Mouse (Mus musculus) bone marrow macrophage, adult 2 months (primary cell): ENCODE measurements around the gene Ada.

ENCODE experiments used
- CTCF ChIP-seq: IDR thresholded peaks from 2 replicates; pipeline ENCODE4 v1.5.1; 2012; ENCODE audit warnings: low read depth, mild to moderate bottlenecking, low read length, moderate library complexity
- POLR2A ChIP-seq: IDR thresholded peaks from 2 replicates; pipeline ENCODE4 v1.6.1; 2012; ENCODE audit warnings: mild to moderate bottlenecking, low read depth, low read length, borderline replicate concordance

GRCm38 (mm10) chr2:163702431-163702830 lies 47.6 kb downstream of the Ada start:
- no peak for TF ChIP-seq CTCF
- TF ChIP-seq POLR2A, result no peak
